Mouse (Mus musculus): ENCODE results near the gene Eaf2. TPM values are rescaled to one million over a fixed set of nuclear protein-coding genes. Genes with fewer than 3 reads are reported as not detected.

Eaf2 gene
- polyA plus RNA-seq, 1 experiment from 2014 or later = 2.2 TPM

DNA sequence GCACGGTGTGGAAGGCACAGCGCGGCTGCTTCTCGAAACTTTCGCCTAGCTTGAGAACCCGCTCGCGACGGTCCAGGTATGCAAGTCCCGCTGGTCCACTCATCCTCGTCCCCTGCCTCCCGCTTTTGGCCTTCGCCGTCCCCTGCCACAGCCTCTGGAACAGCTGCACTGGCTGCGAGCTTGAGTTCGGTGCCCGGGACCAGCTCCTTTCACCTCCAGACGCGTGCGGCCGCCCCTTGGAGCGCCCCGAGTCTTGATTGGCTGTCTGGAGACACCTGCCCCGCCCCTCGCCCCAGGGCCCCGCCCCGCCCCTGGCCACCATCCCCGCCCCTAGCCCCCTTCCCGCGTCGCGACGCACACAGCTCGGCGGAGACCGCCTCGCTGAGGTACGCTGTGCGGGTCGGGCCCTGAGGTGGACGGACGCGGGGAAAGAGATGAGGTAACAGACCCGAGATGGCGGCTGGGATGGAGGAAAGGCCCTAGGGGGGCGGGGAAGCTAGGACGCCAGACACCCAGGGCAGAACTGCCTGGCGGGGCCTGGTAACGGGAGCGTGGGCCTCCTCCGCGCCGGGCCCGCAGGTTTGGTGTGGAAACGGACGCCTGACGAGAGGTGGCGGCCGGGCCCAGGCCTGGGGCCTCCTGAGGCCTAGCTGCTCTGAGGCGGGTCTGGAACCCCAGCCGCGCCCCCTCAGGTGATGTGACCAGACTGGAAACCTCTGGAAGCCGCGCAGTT lies 46.6 kb downstream of the Eaf2 start, which contains the start of gene Iqcb1:
Gene Iqcb1, plus strand, starts transcription at position 332 of the 733 bp plus-strand sequence.
- Histone ChIP-seq H3K4me1 (replicated peaks) (0 out of 2 replicates have a peak, but pooled peaks cover 3% of the 10 kb centered on the region), H3K4me3 (replicated peaks) (peak within 1 kb of the TSS; percentile 74), H3K36me3 (no peaks in the 10 kb centered on the region), H3K9me3 (no peaks in the 10 kb centered on the region), H3K4me2 (replicated peaks) (peak within 1 kb of the TSS; percentile 89), H3K27ac (peak within 1 kb of the TSS; percentile 49; the same call in 1 of the 2 replicates), H3K27me3 (replicated peaks) (no peaks in the 10 kb centered on the region), H3K9ac (peak within 1 kb of the TSS; percentile 82)
- under 1% methylated on average over 64 of the region's 64 CpGs for WGBS
- peak; percentile 100 for ATAC-seq

GRCm38 (mm10) chr16:36827611-36828053 lies 47.2 kb downstream of the Eaf2 start:
- Histone ChIP-seq H3K27me3 (replicated peaks) (no peaks in the 10 kb centered on the region), H3K4me2 (replicated peaks) (peak overlapping the region; percentile 89), H3K9ac (peak overlapping the region; percentile 45), H3K4me3 (replicated peaks) (peak overlapping the region; percentile 74), H3K4me1 (replicated peaks) (0 out of 2 replicates have a peak, but pooled peaks cover 3% of the 10 kb centered on the region), H3K36me3 (no peaks in the 10 kb centered on the region), H3K9me3 (no peaks in the 10 kb centered on the region), H3K27ac (no peak overlapping the region)
- no peak for ATAC-seq
- 7% methylated on average over 11 of the region's 11 CpGs for WGBS

GRCm38 (mm10) chr16:36821474-36821873 lies 53.3 kb downstream of the Eaf2 start:
- H3K27me3 ChIP-seq (replicated peaks) = no peaks in the 10 kb centered on the region
- no peak overlapping the region for H3K9ac ChIP-seq
- 2% methylated on average over 3 of the region's 3 CpGs for WGBS
- no peaks in the 10 kb centered on the region for H3K9me3 ChIP-seq
- H3K4me2 ChIP-seq (replicated peaks) = 0 out of 2 replicates have a peak overlapping the region, but pooled peaks have one; percentile 28
- no peak overlapping the region for H3K27ac ChIP-seq
- H3K4me3 ChIP-seq (replicated peaks) = no peak overlapping the region
- ATAC-seq = peak; percentile 90
- H3K4me1 ChIP-seq (replicated peaks) = 0 out of 2 replicates have a peak, but pooled peaks cover 4% of the 10 kb centered on the region
- no peaks in the 10 kb centered on the region for H3K36me3 ChIP-seq

DNA sequence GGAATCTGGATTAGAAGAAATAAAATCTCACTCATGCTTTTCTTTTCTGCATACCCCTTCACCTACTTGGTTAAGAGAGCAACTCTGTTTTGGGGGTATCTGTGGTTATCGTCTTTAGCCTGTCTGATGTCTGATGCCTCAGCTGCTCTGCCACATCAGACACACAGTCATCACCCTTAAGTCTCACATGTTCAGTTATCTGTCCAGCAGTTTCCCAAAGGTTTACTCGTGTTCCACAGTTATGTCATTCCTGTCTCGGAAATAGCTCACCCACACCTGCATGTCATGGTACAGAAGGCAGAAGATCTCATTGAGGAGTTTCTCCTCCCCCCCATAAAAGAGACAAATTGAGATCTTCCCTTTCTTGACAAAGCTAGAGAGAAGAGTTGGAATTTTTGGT lies 54.1 kb downstream of the Eaf2 start:
- no peaks in the 10 kb centered on the region for H3K27me3 ChIP-seq (replicated peaks)
- ATAC-seq = no peak
- H3K4me2 ChIP-seq (replicated peaks) = no peak overlapping the region

GRCm38 (mm10) chr16:36820016-36820415 lies 54.8 kb downstream of the Eaf2 start:
- no peak for ATAC-seq
- Histone ChIP-seq H3K4me2 (replicated peaks) (no peak overlapping the region), H3K4me1 (replicated peaks) (0 out of 2 replicates have a peak, but pooled peaks cover 4% of the 10 kb centered on the region), H3K36me3 (no peaks in the 10 kb centered on the region), H3K9ac (no peak overlapping the region), H3K4me3 (replicated peaks) (no peak overlapping the region), H3K27ac (no peak overlapping the region), H3K27me3 (replicated peaks) (no peaks in the 10 kb centered on the region), H3K9me3 (no peaks in the 10 kb centered on the region)
- WGBS = 77% methylated on average over 6 of the region's 6 CpGs

More for the DNA sequence above, 54.1 kb downstream of the Eaf2 start:
- H3K27ac ChIP-seq = no peak overlapping the region
- 0 out of 2 replicates have a peak, but pooled peaks cover 4% of the 10 kb centered on the region for H3K4me1 ChIP-seq (replicated peaks)
- WGBS = 74% methylated on average over 3 of the region's 3 CpGs
- H3K9me3 ChIP-seq = no peaks in the 10 kb centered on the region
- no peaks in the 10 kb centered on the region for H3K36me3 ChIP-seq
- H3K4me3 ChIP-seq (replicated peaks) = no peak overlapping the region
- H3K9ac ChIP-seq = no peak overlapping the region

DNA sequence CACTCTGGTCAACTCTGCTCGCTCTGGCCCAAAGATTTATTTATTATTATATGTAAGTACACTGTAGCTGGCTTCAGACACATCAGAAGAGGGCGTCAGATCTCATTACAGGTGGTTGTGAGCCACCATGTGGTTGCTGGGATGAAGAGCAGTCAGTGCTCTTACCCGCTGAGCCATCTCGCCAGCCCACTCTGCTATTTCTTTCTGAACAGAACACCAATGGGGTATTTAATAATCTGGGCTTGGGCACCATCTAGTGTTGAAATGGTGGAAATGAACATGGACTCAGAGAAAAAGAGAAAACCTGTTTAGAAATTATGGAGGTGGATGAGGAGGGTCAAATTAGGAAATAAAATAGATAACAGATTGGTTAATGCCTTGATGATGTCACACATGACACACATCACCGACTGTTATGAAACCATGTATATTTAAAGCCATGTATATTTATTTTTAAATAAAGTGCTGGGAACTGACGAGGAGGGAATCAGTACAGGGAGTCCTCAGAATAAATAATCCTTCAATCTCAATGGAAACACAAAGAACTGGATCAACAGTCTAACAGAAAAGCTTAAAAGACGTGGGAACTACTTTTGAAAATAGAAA lies 57.4 kb downstream of the Eaf2 start:
- ATAC-seq = peak; percentile 84
- no peaks in the 10 kb centered on the region for H3K9me3 ChIP-seq
- no peaks in the 10 kb centered on the region for H3K36me3 ChIP-seq
- 0 out of 2 replicates have a peak, but pooled peaks cover 4% of the 10 kb centered on the region for H3K4me1 ChIP-seq (replicated peaks)
- no peak overlapping the region for H3K27ac ChIP-seq
- H3K4me3 ChIP-seq (replicated peaks) = no peak overlapping the region
- no peak overlapping the region for H3K4me2 ChIP-seq (replicated peaks)
- H3K27me3 ChIP-seq (replicated peaks) = no peaks in the 10 kb centered on the region
- no peak overlapping the region for H3K9ac ChIP-seq
- 15% methylated on average over 7 of the region's 7 CpGs for WGBS

DNA sequence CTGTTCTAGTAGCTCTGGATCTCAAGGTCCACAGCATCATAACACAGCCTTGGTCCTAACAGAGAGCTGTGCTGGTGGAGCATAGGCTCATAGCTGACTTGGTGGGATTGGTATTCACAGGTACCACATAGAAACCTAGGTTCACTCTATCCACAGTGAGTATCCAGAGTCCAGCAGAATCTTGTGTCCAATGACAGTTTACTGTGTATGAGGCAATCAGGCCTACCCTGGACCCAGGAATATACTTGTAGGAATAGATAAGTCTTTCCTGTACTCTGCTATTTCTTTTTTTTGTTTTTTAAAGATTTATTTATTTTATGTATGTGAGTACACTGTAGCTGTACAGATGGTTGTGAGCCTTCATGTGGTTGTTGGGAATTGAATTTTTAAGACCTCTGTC lies 57.9 kb downstream of the Eaf2 start:
- Histone ChIP-seq H3K9me3 (no peaks in the 10 kb centered on the region), H3K27ac (no peak overlapping the region), H3K9ac (no peak overlapping the region), H3K4me2 (replicated peaks) (no peak overlapping the region), H3K27me3 (replicated peaks) (no peaks in the 10 kb centered on the region), H3K4me3 (replicated peaks) (no peak overlapping the region), H3K4me1 (replicated peaks) (0 out of 2 replicates have a peak, but pooled peaks cover 4% of the 10 kb centered on the region), H3K36me3 (no peaks in the 10 kb centered on the region)
- peak; percentile 26 for ATAC-seq

DNA sequence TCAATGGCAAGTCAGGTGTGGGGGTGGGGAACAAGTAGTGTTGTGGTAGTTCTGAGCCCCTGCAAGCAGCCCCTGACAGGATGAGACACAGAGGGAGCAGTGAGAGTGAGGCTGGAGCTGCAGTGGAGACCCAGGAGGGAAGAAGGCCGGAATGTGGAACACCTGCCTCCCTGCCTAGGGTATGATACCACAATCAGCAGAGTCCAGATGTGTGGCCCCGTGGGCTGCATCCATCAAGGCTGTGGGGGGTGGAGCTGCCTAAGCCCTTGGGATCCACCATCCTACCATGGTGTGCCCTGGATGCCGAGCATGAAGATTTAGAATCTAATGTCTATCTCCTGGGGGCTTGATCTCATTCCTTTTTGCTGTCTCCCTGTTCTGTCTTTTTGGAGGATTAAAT lies 61.1 kb downstream of the Eaf2 start:
- Histone ChIP-seq H3K36me3 (no peaks in the 10 kb centered on the region), H3K4me1 (replicated peaks) (no peaks in the 10 kb centered on the region), H3K9ac (no peak overlapping the region), H3K27ac (no peak overlapping the region), H3K9me3 (no peaks in the 10 kb centered on the region), H3K27me3 (replicated peaks) (no peaks in the 10 kb centered on the region), H3K4me3 (replicated peaks) (no peak overlapping the region), H3K4me2 (replicated peaks) (no peak overlapping the region)
- 63% methylated on average over 3 of the region's 3 CpGs for WGBS
- ATAC-seq = no peak

GRCm38 (mm10) chr16:36808616-36809015 lies 66.2 kb downstream of the Eaf2 start:
- no peaks in the 10 kb centered on the region for H3K36me3 ChIP-seq
- H3K27ac ChIP-seq = no peak overlapping the region
- no peaks in the 10 kb centered on the region for H3K27me3 ChIP-seq (replicated peaks)
- H3K9ac ChIP-seq = no peak overlapping the region
- H3K4me2 ChIP-seq (replicated peaks) = no peak overlapping the region
- ATAC-seq = no peak
- no peaks in the 10 kb centered on the region for H3K4me1 ChIP-seq (replicated peaks)
- H3K4me3 ChIP-seq (replicated peaks) = no peak overlapping the region
- 65% methylated on average over 3 of the region's 3 CpGs for WGBS
- H3K9me3 ChIP-seq = no peaks in the 10 kb centered on the region

- H3K9me3 ChIP-seq = no peaks in the 10 kb centered on the region
- H3K4me2 ChIP-seq (replicated peaks) = no peak overlapping the region
- ATAC-seq = no peak
- no peak overlapping the region for H3K4me3 ChIP-seq (replicated peaks)
- no peaks in the 10 kb centered on the region for H3K36me3 ChIP-seq
- H3K27me3 ChIP-seq (replicated peaks) = no peaks in the 10 kb centered on the region
- WGBS = 83% methylated on average over 3 of the region's 3 CpGs
- H3K9ac ChIP-seq = no peak overlapping the region
- H3K27ac ChIP-seq = no peak overlapping the region
- no peaks in the 10 kb centered on the region for H3K4me1 ChIP-seq (replicated peaks)
Measured at GRCm38 (mm10) chr16:36802361-36802760, 72.4 kb downstream of the Eaf2 start.

- ATAC-seq = no peak
- no peak overlapping the region for H3K27ac ChIP-seq
- H3K9ac ChIP-seq = no peak overlapping the region
- no peaks in the 10 kb centered on the region for H3K27me3 ChIP-seq (replicated peaks)
- no peaks in the 10 kb centered on the region for H3K9me3 ChIP-seq
- H3K36me3 ChIP-seq = no peaks in the 10 kb centered on the region
- no peaks in the 10 kb centered on the region for H3K4me1 ChIP-seq (replicated peaks)
- 87% methylated on average over 2 of the region's 2 CpGs for WGBS
- no peak overlapping the region for H3K4me2 ChIP-seq (replicated peaks)
- H3K4me3 ChIP-seq (replicated peaks) = no peak overlapping the region
Measured at GRCm38 (mm10) chr16:36798334-36798733, 76.5 kb downstream of the Eaf2 start.

DNA sequence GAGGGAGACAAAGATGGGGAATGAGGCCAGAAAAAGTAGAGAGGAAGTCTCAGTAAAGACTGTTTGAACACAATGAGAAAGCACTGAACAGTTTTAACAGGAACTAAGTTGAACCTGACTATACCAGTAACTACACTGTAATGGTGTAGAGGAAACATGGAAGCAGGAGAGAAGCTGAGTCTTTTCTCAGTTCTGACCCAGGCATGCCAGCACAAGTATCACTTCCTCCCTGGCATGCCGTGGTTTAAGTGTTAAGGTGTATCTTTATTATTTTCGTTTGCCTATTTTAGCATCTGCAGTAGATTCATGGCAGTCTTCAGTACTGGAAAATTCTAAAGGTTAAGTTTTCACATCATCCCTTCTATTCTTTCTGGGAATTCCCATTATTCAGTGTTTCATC lies 79.8 kb downstream of the Eaf2 start:
- 84% methylated on average over 2 of the region's 2 CpGs for WGBS

More for the DNA sequence above, 79.8 kb downstream of the Eaf2 start:
- no peak for ATAC-seq
- Histone ChIP-seq H3K36me3 (no peaks in the 10 kb centered on the region), H3K4me3 (replicated peaks) (no peak overlapping the region), H3K4me1 (replicated peaks) (no peaks in the 10 kb centered on the region), H3K27ac (no peak overlapping the region), H3K27me3 (replicated peaks) (no peaks in the 10 kb centered on the region), H3K9ac (no peak overlapping the region), H3K9me3 (no peaks in the 10 kb centered on the region), H3K4me2 (replicated peaks) (no peak overlapping the region)

All from intestine, embryonic 15.5 days (tissue).